Mouse (Mus musculus) heart, embryonic 16.5 days (tissue): ENCODE data around the gene Tcl1b4. TPM values are rescaled to one million over a fixed set of nuclear protein-coding genes. Genes with fewer than 3 reads are reported as not detected.
A peak's percentile ranks its signal among the peaks of the same experiment; 100 is the strongest.

Experiments
- ATAC-seq: fragments of 200-750 bp; cut with Nextera tagmentation; replicated peaks from 2 replicates; pipeline ENCODE4 v1.8.0; 2017; ENCODE audit warnings: moderate number of reproducible peaks; ENCODE audit not compliant: insufficient read depth, low FRiP score; ENCODE audit errors: extremely low read depth
- H3K27ac ChIP-seq: fragments of 300-500 bp; sonication (generic); 2 replicates; pipeline ENCODE4 v1.5.1; 2014; ENCODE audit warnings: mild to moderate bottlenecking, low read length, control low read depth, moderate library complexity
- H3K27me3 ChIP-seq: fragments of 300-500 bp; sonication (generic); 2 replicates; pipeline ENCODE4 v1.6.1; 2014; ENCODE audit warnings: low read length, mixed read lengths; ENCODE audit not compliant: control insufficient read depth, insufficient read depth
- H3K36me3 ChIP-seq: fragments of 300-500 bp; sonication (generic); 2 replicates; pipeline ENCODE4 v1.6.1; 2014; ENCODE audit not compliant: control insufficient read depth, insufficient read depth
- H3K4me1 ChIP-seq: fragments of 300-500 bp; sonication (generic); 2 replicates; pipeline ENCODE4 v1.6.1; 2014; ENCODE audit warnings: low read length, mixed read lengths; ENCODE audit not compliant: control insufficient read depth, insufficient read depth
- H3K4me2 ChIP-seq: fragments of 300-500 bp; sonication (generic); 2 replicates; pipeline ENCODE4 v1.6.1; 2014; ENCODE audit warnings: low read depth, mild to moderate bottlenecking, control low read depth, low read length
- H3K4me3 ChIP-seq: fragments of 300-500 bp; sonication (generic); 2 replicates; pipeline ENCODE4 v1.5.1; 2014; ENCODE audit warnings: mild to moderate bottlenecking, control low read depth, low read length
- H3K9ac ChIP-seq: fragments of 300-500 bp; sonication (generic); 2 replicates; pipeline ENCODE4 v1.6.1; 2014; ENCODE audit warnings: low read length, control low read depth
- H3K9me3 ChIP-seq: fragments of 300-500 bp; sonication (generic); replicated peaks from 2 replicates; pipeline ENCODE4 v1.6.1; 2016; ENCODE audit warnings: low read length; ENCODE audit not compliant: control insufficient read depth
- WGBS: fragments of 180-500 bp; shearing (Covaris S2); extraction: QIAGEN DNeasy Blood & Tissue Kit; methylation state at CpG from one replicate; pipeline ENCODE4 v1.1.7; 2014; 5-methylcytosine and 5-hydroxymethylcytosine counted together
- polyA plus RNA-seq: library from polyadenylated mRNA; unstranded; fragments of >200 nt; fragmentation: Nextera tagmentation; extraction: Ambion mirVana; gene quantifications from 2 replicates; pipeline ENCODE4 v1.2.1, GENCODE M21; 2015

Tcl1b4 gene
- polyA plus RNA-seq, 1 experiment from 2014 or later: not detected

- H3K9ac ChIP-seq: no peak overlapping the region
- no peak overlapping the region for H3K4me2 ChIP-seq
- H3K9me3 ChIP-seq: no peaks in the 10 kb centered on the region
- no peak for ATAC-seq
- WGBS: 58% methylated on average over 16 of the region's 16 CpGs
- H3K27me3 ChIP-seq: no peaks in the 10 kb centered on the region
- H3K4me1 ChIP-seq: no peaks in the 10 kb centered on the region
- H3K27ac ChIP-seq: no peak overlapping the region
- H3K36me3 ChIP-seq: no peaks in the 10 kb centered on the region
- H3K4me3 ChIP-seq: no peak overlapping the region
Observed at GRCm38 (mm10) chr12:105224621-105225320, 23.0 kb downstream of the Tcl1b4 start.

DNA sequence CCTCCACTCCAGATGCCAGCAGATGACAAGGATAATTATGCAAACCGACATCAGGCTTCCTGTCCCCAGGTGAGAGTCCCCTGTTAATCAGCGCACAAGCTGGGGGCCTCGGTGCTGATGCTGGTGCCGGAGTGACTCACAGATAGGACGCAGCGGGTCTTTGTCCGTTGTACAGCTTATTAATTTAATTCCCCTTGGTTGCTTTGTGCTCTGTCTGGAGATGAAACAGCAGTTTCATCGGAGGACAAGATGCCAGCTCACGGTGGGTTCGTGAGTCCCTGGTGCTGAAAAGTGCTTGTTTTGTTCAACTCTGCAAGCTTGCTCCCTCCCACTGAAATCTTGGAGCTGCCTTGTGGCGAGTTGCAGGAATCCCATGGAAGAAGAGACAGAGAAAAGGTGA is 32.6 kb downstream of the Tcl1b4 start:
- H3K9ac ChIP-seq: no peak overlapping the region
- no peak overlapping the region for H3K4me3 ChIP-seq
- H3K4me1 ChIP-seq: no peaks in the 10 kb centered on the region
- H3K4me2 ChIP-seq: no peak overlapping the region
- WGBS: 58% methylated on average over 11 of the region's 11 CpGs
- no peak overlapping the region for H3K27ac ChIP-seq
- H3K9me3 ChIP-seq: no peaks in the 10 kb centered on the region
- no peak for ATAC-seq
- no peaks in the 10 kb centered on the region for H3K36me3 ChIP-seq
- H3K27me3 ChIP-seq: no peaks in the 10 kb centered on the region

GRCm38 (mm10) chr12:105235091-105235490 is 33.3 kb downstream of the Tcl1b4 start:
- no peak overlapping the region for H3K9ac ChIP-seq
- H3K4me2 ChIP-seq: no peak overlapping the region
- peaks cover under 1% of the 10 kb centered on the region; the same call in 1 of the 2 replicates for H3K9me3 ChIP-seq
- H3K27me3 ChIP-seq: no peaks in the 10 kb centered on the region
- H3K4me3 ChIP-seq: no peak overlapping the region
- no peak overlapping the region for H3K27ac ChIP-seq
- ATAC-seq: no peak
- no peaks in the 10 kb centered on the region for H3K4me1 ChIP-seq
- WGBS: 57% methylated on average over 3 of the region's 3 CpGs
- H3K36me3 ChIP-seq: no peaks in the 10 kb centered on the region

DNA sequence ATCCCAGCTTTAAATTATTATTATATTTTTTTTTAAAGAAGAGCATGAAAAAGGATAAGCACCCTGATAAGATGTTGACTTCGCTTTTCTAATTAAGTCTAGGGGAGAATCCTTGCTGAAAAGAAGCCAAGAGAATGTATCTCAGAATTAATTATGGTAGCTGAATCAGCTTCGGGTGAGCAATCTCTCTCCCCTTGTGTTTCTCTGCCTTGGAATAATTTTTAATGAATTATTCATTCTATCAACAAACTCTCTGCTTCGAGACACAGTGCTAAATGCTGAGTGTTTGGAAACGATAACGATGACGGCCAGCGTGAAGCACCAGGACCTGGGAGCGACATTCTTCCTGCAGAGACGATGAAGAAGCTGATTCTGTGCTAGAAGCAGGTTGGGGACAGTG is 37.3 kb downstream of the Tcl1b4 start:
- Histone ChIP-seq H3K4me2 (no peak overlapping the region), H3K27ac (no peak overlapping the region), H3K36me3 (no peaks in the 10 kb centered on the region), H3K4me1 (no peaks in the 10 kb centered on the region), H3K27me3 (no peaks in the 10 kb centered on the region), H3K9ac (no peak overlapping the region), H3K4me3 (no peak overlapping the region), H3K9me3 (peaks cover 3% of the 10 kb centered on the region; the same call in 1 of the 2 replicates)
- no peak for ATAC-seq
- 77% methylated on average over 9 of the region's 9 CpGs for WGBS

DNA sequence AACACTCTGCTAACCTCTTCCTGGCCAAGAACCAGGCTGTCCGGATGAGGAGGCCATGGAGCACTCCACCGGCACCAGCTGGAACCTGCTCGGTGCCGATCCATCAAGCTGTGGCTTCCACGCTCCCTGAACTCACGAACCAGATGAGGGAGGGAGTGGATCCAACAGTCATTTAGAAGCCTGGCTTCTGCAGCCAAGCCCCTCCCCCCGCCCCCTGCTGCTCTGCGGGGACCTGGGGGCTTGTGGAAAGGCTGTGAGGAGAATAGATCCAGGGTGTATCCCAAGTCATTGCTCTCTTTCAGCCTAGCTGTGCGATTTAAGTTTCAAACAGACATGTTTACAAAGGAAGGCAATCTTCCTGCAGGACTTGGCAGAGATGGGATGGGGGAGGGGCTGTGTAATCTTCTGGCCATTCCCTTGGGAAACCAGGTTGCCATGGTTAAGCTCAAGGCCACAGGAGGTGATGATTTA is 47.0 kb downstream of the Tcl1b4 start:
- Histone ChIP-seq H3K4me3 (no peak overlapping the region), H3K27ac (no peak overlapping the region), H3K9me3 (no peaks in the 10 kb centered on the region), H3K4me1 (0 out of 2 replicates have a peak, but pooled peaks cover 4% of the 10 kb centered on the region), H3K9ac (no peak overlapping the region), H3K36me3 (no peaks in the 10 kb centered on the region), H3K27me3 (no peaks in the 10 kb centered on the region), H3K4me2 (peak overlapping the region; percentile 40; the same call in 1 of the 2 replicates)
- no peak for ATAC-seq
- WGBS: 6% methylated on average over 9 of the region's 9 CpGs

- Histone ChIP-seq H3K4me1 (0 out of 2 replicates have a peak, but pooled peaks cover 2% of the 10 kb centered on the region), H3K36me3 (no peaks in the 10 kb centered on the region), H3K9ac (no peak overlapping the region), H3K4me2 (no peak overlapping the region), H3K27me3 (no peaks in the 10 kb centered on the region), H3K4me3 (no peak overlapping the region), H3K27ac (no peak overlapping the region), H3K9me3 (0 out of 2 replicates have a peak, but pooled peaks cover 2% of the 10 kb centered on the region)
- WGBS: 84% methylated on average over 3 of the region's 3 CpGs
- ATAC-seq: no peak
Observed at GRCm38 (mm10) chr12:105253796-105254195, 52.0 kb downstream of the Tcl1b4 start.

Other genes with a start within 250 kb of the Tcl1b4 start
- gene Syne3, start 192.1 kb upstream of the Tcl1b4 start, polyA plus RNA-seq: 1.9 and 2.0 TPM in 2 replicates
- 170 and 173 TPM in 2 replicates for gene Glrx5, start 169.3 kb upstream of the Tcl1b4 start, polyA plus RNA-seq
- gene Tcl1b2, start 55.9 kb upstream of the Tcl1b4 start, polyA plus RNA-seq: not detected in 2 replicates
- not detected in 2 replicates for gene Tcl1b1, start 42.3 kb upstream of the Tcl1b4 start, polyA plus RNA-seq
- gene Tcl1b5, start 25.6 kb upstream of the Tcl1b4 start, polyA plus RNA-seq: not detected in 2 replicates
- gene Tcl1b3, start 10.9 kb upstream of the Tcl1b4 start, polyA plus RNA-seq: not detected in 2 replicates
- gene Tcl1, start 20.8 kb downstream of the Tcl1b4 start, polyA plus RNA-seq: not detected in 2 replicates
- gene Tunar, start 131.9 kb downstream of the Tcl1b4 start, polyA plus RNA-seq: not detected in 2 replicates